Mouse (Mus musculus): ENCODE data around the gene Flii. TPM values are rescaled to one million over a fixed set of nuclear protein-coding genes. Genes with fewer than 3 reads are reported as not detected.
A peak's percentile ranks its signal among the peaks of the same experiment; 100 is the strongest.

Gene Flii
- total RNA-seq, 4 experiments from 2014 or later = 96.0 to 116 (median 101) TPM

DNA sequence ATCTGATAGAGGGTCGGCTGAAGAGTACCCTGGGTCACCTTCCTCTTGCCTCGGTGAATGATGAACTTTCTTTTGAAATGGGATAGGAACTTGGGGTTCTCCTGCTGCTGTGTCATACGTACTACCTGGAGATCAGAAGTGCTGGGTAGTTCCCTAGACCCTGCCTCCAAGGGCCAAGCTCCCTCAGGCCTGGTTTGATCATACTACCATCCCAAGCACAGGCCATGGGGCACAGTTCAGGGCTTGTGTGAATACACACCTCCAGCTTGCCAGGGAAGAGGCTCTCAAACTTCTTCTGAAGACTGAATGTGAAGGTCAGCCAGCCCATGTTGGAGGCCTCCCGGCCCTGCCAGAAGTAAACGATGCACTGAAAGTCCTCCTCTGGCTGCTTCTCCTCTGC is 11.2 kb downstream of the Flii start:
- no peak for DNase-seq (ENCODE audit: low spot score in 2 of 2)

DNA sequence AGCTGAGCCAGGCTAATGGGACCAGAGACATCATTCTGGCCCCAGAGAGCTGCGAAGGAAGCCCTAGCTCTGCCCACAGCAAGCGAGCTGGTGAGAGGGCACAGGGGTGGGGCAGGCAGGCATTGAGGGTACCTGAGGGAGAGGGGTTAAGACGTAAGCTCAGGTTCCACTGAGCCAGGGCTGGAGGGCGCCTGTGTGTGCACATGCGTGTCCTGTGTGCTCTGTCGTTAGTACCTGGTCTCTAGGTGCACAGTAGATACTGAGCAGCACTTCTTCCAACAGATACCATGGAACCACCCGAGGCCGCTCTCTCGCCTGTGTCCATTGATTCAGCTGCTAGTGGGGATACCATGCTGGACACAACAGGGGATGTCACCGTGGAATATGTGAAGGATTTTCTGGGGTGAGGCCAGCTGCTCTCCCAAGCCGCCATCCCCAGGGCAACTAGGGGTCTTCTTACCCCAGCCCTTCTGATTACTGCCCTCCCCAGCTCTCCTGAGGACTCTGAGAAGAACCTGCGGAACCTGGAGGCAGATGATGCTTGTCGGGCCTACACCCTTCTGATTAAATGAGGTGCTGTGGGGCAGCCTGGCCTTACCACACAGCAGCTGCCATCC is 14.3 kb downstream of the Flii start:
- DNase-seq (ENCODE audit: low spot score in 2 of 2) = peak in 1 of 2 experiments; percentile 2

DNA sequence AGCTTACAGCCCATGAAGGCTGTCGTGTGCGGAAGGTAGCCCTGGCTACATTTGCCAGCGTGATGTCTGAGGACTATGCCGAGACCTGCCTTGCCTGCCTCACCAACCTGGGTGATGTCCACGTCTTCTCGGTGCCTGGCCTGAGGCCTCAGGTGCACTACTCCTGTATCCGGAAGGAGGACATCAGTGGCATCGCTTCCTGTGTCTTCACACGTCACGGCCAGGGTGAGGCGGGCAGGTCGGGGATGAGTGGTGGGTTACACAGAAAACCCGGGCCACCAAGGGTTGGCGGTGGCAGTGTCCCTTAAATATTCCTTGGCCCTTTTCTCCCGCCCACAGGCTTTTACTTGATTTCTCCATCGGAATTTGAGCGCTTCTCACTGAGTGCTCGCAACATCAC is 15.0 kb downstream of the Flii start:
- DNase-seq (ENCODE audit: low spot score in 2 of 2) = no peak

DNA sequence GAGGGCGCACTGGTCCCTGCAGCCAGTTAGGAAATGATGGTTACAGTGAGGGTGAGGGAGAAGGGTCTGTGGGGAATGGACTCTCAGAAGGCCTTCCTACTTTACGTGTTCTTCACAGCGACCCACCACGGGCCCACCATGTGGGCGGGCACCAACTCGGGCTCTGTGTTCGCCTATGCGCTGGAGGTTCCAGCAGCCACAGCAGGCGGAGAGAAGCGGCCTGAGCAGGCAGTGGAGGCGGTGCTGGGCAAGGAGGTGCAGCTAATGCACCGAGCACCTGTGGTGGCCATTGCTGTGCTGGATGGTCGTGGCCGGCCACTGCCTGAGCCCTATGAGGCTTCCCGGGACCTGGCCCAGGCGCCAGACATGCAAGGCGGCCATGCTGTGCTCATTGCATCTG is 15.8 kb downstream of the Flii start:
- peak in 1 of 2 experiments; percentile 3 for DNase-seq (ENCODE audit: low spot score in 2 of 2)

DNA sequence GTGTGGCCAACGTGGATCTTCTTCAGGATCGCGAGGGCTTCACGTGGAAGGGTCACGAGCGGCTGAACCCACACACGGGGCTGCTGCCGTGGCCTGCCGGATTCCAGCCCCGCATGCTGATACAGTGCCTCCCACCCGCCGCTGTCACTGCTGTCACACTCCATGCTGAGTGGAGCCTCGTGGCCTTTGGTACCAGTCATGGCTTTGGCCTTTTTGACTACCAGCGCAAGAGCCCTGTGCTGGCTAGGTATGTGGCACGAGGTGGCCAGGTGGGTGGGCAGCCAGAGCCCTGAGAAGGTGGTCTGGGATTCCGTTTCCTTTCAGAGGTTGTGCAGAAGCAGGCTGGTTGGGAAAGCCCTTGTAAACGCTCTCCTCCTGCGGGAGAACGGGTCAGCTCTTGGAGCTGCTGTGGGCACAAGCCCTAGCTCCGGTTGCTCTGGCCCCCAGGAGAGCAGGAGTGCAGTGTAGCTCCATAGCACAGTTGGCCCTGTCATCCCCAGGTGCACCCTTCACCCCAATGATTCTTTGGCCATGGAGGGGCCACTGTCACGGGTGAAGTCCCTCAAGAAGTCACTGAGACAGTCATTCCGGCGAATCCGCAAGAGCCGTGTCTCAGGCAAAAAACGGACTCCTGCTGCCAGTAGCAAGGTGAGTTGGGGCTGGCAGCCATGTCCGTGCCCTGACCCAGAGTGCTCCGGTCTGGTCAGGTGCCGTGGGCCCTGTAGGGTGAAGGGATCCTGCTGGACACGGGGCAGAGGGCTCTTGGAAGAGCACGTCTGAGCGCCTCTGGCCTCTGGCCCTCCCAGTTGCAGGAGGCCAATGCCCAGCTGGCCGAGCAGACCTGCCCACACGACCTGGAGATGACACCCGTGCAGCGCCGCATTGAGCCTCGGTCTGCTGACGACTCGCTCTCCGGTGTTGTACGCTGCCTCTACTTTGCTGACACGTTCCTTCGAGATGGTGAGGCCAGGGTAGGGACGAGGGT is 17.3 kb downstream of the Flii start:
- DNase-seq (ENCODE audit: low spot score in 2 of 2) = peak in 1 of 2 experiments; percentile 3

DNA sequence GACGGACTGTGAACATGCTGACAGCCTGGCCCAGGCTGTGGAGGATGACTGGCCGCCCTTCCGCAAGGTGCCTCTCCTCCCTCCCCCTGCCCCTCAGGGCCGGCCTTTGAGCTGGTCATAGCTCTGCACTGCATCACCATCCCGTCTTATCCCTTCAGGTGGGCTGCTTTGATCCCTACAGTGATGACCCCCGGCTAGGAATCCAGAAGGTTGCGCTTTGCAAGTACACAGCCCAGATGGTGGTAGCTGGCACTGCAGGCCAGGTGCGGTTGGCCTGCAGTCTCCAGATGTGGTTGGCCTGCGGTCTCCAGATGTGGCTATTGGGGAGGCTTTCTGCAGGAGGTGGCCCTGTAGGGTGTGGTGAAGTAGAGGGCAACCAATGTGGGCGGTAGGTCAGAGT is 18.4 kb downstream of the Flii start:
- DNase-seq (ENCODE audit: low spot score in 2 of 2) = peak in 1 of 2 experiments; percentile 4

DNA sequence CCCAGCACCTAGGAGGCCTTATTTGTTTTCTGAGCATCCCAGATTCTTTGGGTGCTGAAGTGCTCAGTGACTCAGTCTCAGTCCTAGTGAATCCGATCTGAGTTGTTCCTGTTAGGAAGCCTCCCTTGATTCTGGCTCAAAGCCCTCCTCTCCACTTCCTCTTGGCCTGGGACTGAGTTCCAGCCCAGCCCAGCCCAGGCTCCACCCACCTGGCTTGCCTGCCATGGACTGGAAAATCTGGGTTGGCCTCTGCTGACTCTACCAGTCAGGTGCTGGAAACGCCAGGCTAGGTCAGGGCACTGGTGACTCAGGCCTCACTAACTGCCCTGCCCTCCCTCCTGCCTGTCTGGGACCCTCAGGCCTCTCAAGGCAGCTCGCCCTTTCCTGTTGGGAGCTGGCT is 19.4 kb downstream of the Flii start:
- peak; percentile 95 to 96 for DNase-seq (ENCODE audit: low spot score in 2 of 2)

DNA sequence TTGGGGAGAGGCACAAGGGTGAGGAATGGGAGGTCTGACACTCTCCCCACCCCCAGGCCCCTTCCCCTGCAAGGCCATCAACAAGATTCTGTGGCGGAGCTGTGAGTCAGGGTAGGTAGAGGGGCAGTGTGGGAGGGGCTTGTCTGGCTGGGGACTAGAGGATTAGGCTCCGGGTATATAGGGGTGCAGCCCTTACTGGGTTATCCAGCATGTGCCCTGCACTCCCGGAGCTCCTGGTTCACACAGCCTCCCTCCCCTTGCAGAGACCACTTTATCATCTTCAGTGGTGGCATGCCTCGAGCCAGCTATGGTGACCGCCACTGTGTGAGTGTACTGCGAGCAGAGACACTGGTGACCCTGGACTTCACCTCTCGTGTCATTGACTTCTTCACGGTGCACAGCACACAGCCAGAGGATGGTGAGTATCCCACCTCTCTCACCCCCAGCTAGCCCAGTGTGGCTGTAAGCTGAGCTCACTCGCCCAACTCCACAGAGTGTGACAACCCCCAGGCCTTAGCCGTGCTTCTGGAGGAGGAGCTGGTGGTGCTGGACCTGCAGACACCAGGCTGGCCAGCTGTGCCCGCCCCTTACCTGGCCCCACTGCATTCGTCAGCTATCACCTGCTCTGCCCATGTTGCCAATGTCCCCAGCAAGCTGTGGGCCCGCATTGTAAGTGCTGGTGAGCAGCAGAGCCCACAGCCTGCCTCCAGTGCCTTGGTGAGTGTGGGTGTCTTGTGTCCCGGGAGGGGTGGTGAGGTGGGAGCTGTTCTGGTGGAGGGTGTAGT is 20.2 kb downstream of the Flii start:
- peak in 1 of 2 experiments; percentile 3 for DNase-seq (ENCODE audit: low spot score in 2 of 2)

DNA sequence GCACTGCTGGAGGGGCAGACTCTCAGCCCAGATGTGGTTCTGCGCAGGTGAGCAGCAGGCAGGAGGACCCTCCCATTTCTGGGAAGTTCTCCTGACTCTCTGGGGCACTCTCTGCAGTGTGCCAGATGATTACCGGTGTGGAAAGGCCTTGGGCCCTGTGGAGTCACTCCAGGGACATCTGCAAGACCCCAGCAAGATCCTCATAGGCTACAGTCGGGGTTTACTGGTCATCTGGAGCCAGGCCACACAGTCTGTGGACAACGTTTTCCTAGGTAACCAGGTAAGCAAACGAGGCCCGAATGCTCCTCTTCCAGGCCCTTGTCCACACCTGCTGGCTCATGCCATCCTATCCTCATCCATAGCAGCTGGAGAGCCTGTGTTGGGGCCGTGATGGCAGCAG is 21.0 kb downstream of the Flii start:
- peak in 1 of 2 experiments; percentile 2 for DNase-seq (ENCODE audit: low spot score in 2 of 2)

GRCm38 (mm10) chr11:60705255-60705654 is 21.8 kb downstream of the Flii start:
- peak in 1 of 2 experiments; percentile 2 for DNase-seq (ENCODE audit: low spot score in 2 of 2)

- peak in 1 of 2 experiments; percentile 2 for DNase-seq (ENCODE audit: low spot score in 2 of 2)
These were observed 22.8 kb downstream of the Flii start for GRCm38 (mm10) chr11:60704023-60704880.

DNA sequence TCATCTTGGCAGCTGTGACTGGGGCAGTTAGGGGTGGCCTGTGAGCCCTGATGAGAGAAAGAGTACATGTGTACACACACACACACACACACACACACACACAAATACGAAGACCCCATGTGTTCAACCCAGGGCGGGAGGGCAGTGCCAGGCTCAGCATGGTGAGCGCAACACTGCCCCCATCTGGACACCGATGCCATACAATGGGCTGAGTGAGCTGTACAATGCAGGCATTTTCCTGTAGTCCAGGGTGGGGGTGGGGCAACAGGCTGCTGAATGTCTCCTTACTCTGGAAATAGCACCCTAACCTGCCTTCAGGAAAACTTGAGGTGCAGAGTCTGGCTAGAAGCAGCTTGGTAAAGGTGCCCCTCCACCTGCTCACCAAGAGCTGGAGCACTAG is 23.9 kb downstream of the Flii start:
- peak; percentile 16 to 19 for DNase-seq (ENCODE audit: low spot score in 2 of 2)

- DNase-seq (ENCODE audit: low spot score in 2 of 2) = peak; percentile 1 to 4
These were observed 25.5 kb downstream of the Flii start for GRCm38 (mm10) chr11:60701611-60702010.

DNA sequence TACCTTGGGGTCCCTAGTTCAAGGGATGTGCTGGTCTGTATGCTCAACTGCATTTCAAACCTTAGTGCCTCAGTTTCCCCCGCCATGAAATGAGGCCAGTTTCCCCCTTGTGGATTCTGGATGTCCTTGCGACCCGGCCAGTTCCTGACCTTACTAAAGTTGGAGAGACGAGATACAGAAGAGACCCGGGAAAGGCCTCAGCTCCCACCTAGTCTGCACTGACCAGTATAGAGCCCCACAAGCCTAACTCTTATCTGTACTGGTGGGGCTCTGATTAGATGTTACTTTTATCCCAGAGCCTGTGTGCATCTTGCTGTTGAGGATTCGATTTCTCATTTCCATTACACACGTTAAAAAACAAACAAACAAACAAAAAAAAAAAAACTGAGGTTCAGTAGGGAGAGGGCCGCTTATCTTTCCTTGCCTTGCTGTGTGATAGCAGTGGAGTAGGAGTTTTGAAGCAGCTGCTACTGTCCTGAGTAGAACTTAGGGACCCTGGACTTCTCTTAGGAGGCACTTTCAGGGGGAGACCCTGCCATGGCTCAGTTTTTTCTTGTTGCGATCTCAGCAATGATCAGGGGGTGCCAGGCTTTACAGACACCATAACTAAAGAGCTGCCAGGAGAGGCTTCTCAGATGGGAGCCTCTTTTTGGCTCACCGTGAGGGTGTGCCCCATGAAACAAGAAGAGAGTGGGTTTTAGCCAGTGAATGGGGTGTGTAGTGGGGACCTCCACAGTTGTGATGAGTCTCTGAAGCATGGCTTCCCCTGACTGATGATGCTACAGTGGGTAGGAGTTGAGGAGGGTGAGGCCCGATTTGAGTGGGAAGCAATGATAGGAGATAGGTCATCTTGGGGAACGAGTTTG is 26.5 kb downstream of the Flii start:
- DNase-seq (ENCODE audit: low spot score in 2 of 2) = peak; percentile 2 to 3

GRCm38 (mm10) chr11:60699524-60700075 is 27.5 kb downstream of the Flii start, which contains the start of gene Llgl1:
Llgl1 (plus strand) TSS chr11:60699723.
- DNase-seq (ENCODE audit: low spot score in 2 of 2) = peak; percentile 72 to 78

DNA sequence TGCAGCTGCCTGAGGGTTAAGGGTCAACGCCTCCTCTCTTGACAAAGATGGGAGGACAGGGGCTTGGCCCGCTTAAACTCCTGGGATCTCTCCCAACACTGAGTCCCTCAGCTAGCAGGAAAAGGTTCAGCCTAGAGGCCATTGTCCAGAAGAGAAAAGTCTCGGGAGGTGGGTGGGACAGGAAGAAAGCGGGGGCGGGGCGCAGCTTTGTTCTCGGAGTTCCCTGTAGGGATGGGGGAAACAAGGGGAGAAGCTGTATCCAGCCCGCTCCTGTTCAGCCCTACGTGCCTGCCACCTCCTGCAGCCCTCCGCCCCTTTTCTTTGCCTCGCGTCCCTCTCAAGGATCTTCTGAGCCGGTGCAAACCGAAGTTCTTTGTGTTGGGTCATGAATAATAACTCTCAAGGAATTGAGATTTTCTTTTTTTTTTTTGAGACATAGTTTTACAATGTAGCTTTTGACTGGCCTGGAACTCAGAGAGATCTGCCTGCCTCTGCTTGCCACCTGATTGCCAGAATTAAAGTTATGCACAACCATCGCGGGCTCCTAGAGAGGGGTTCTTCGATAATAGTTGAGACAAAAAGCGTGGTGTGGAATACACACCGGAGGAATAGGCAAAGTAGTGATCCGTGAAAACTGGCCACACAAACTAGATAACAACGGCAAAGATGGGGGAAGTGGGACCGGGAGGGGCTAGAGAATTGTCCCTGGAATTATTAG is 28.1 kb downstream of the Flii start:
- peak; percentile 53 to 57 for DNase-seq (ENCODE audit: low spot score in 2 of 2)

DNA sequence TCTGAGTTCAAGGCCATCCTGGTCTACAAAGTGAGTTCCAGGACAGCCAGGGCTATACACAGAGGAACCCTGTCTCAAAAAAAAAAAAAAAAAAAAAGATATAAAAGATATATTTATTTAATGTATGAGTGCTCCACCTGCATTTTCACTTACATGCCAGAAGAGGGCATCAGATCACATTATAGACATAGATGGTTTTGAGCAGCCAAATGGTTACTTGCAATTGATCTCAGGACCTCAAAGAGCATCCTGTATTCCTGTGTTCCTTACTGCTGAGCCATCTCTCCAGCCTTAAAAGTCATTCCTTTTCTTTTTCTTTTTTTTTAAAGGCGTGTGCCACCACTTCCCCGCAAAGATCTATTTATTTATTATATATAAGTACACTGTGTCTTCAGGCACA is 29.5 kb downstream of the Flii start:
- DNase-seq (ENCODE audit: low spot score in 2 of 2) = no peak

DNA sequence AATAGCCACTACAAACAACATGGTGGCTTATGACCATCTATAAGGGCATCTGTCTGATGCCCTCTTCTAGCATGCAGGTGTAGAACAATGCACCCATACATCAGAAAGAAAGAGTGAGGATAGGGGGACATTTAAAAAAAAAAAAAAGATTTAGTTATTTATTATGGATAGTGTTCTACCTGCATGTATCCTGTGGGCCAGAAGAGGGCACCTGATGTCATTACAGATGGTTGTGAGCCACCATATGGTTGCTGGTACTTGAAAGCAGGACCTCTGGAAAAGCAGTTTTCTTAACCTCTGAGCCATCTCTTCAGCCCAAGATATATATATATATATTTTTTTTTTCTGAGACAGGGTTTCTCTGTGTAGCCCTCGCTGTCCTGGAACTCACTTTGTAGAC is 30.9 kb downstream of the Flii start:
- no peak for DNase-seq (ENCODE audit: low spot score in 2 of 2)

Measured in gastrocnemius, adult 8-10 months (tissue).